Mouse (Mus musculus): ENCODE data around the gene Rgr.
"Not testable (repeated sequence)": the region's sequence is repeated elsewhere in the genome, so short reads cannot be mapped to it uniquely, and the experiment has no call there.

The Rgr gene

DNA sequence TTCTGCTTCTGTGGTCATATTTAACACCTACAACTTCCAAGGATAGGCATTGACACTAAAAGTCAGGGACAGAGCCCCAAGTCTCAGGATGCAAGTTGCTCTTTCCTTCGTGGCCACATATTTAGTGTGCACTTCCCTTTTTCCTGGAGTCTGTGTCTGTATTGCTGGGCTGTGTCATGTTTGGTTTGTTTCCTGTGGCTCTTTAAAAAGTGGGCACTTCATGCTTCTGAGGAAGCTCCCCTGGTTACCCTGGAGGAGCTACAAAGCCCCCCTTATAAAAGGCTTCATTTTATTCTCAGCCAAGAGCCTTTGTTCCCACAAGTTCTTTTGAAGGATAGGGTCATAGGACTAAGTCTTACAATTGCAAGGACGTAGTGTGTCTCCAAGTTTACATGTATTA, 45.9 kb downstream of the Rgr start:
- no peak for DNase-seq (ENCODE audit: extremely low read depth, low read depth)

DNA sequence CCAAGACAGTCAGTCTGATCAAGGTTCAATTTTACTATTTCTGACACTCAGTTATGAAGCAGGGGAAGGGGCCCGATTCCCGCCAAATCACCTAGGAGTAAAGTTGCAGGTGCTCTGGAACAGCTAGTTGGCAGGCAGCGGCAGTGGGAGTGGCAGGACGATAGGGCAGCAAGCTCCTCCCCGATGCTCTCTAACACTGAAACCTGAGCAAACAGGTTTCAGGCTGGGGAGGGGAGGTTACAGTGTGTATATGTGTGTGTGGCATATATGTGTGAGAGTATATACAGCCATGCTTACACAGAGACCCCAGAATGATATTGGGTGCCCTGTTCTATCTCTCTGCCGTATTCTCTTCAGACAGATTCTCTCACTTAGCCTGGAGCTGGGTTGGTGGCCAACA, 48.0 kb downstream of the Rgr start:
- not testable (repeated sequence) for DNase-seq (ENCODE audit: extremely low read depth, low read depth)

DNA sequence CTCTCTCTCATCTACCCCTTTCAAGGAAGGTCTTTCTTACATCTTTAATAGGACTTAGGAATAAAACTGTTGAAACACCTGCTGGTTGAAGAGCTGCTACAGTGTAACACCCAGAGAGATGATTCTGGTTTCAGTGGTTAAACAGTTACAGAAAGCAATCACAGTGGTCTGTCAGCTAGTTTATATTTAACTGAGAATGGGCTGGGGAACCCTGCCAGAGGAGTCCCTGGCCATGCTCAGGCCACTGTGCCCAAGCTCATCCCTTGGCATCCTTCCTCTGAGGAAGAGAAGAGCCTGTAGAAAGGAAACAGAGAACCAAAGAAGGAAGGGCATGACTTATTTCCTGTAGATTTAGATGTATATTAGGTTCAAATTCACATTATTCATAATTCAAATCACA, 59.0 kb downstream of the Rgr start:
- no peak for DNase-seq (ENCODE audit: extremely low read depth, low read depth)

DNA sequence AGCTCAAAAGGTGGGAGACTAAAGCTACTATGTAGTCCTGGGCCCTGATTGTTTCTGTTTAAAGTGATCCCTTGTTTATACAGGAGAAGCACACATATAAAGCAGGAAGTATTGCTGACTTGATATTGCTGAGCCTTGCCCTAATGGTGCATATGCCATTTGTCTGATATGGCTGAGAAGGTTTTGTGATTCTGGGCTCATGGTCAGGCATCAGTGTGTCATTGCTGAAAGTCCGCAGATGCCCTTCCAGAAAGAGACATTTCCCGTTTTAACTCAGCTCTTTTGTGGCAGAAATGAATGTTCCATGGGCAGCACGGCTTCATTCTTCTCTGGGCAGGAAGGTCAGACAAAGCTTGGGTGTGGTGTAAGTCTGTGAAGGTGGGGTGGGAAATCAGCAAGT, 63.1 kb downstream of the Rgr start:
- no peak for DNase-seq (ENCODE audit: extremely low read depth, low read depth)
